Mouse (Mus musculus) C2C12 (cell line): Measurements from ENCODE around the gene 5730522E02Rik. TPM values are rescaled to one million over a fixed set of nuclear protein-coding genes. Genes with fewer than 3 reads are reported as not detected.

Source experiments
- H3K27me3 ChIP-seq: one replicate; pipeline ENCODE4 v1.6.1; 2011; ENCODE audit not compliant: control insufficient read depth, insufficient read depth, insufficient read length
- H3K36me3 ChIP-seq: one replicate; pipeline ENCODE4 v1.6.1; 2011; ENCODE audit not compliant: control insufficient read depth, insufficient read depth
- H3K4me3 ChIP-seq: one replicate; pipeline ENCODE4 v1.5.1; 2011; ENCODE audit warnings: mild to moderate bottlenecking, control low read depth; ENCODE audit not compliant: poor library complexity, insufficient read depth, severe bottlenecking
- H3K79me2 ChIP-seq: one replicate; pipeline ENCODE4 v1.6.1; 2011; ENCODE audit not compliant: control insufficient read depth, insufficient read depth
- H3K79me3 ChIP-seq: one replicate; pipeline ENCODE4 v1.6.1; 2011; ENCODE audit warnings: low read depth, control low read depth
- H3ac ChIP-seq: one replicate; pipeline ENCODE3; 2011; ENCODE audit warnings: low read depth; ENCODE audit not compliant: control insufficient read depth, insufficient read length
- CEBPB ChIP-seq: IDR thresholded peaks from one replicate; pipeline ENCODE4 v1.6.1; 2011; ENCODE audit warnings: low read depth, mild to moderate bottlenecking, control low read depth, moderate library complexity
- CTCF ChIP-seq: IDR thresholded peaks from one replicate; pipeline ENCODE4 v1.5.1; 2011; ENCODE audit not compliant: control insufficient read depth, insufficient read depth, insufficient read length
- FOSL1 ChIP-seq: IDR thresholded peaks from one replicate; pipeline ENCODE4 v1.8.0; 2011; ENCODE audit warnings: mild to moderate bottlenecking, low read length; ENCODE audit not compliant: poor library complexity, insufficient read depth, severe bottlenecking
- MAX ChIP-seq: IDR thresholded peaks from one replicate; pipeline ENCODE4 v1.6.1; 2011; ENCODE audit warnings: mild to moderate bottlenecking, control low read depth
- MYOD1 ChIP-seq: IDR thresholded peaks from one replicate; pipeline ENCODE4 v1.6.1; 2011; ENCODE audit warnings: low read depth; ENCODE audit not compliant: control insufficient read depth, insufficient read length
- MYOG ChIP-seq: IDR thresholded peaks from one replicate; pipeline ENCODE4 v1.6.1; 2011; ENCODE audit not compliant: control insufficient read depth, insufficient read length; ENCODE audit errors: extremely low read depth
- USF1 ChIP-seq: IDR thresholded peaks from one replicate; pipeline ENCODE4 v1.6.1; 2011; ENCODE audit warnings: low read depth, mild to moderate bottlenecking, control low read depth, moderate library complexity
- polyA plus RNA-seq: library from polyadenylated mRNA; unstranded; fragments of >200 nt; fragmentation: generic; extraction: Trizol; gene quantifications from one replicate; pipeline ENCODE4 v1.2.1, GENCODE M21; 2012; ENCODE audit warnings: missing spikeins

Gene 5730522E02Rik
- polyA plus RNA-seq, 1 experiment = not detected

DNA sequence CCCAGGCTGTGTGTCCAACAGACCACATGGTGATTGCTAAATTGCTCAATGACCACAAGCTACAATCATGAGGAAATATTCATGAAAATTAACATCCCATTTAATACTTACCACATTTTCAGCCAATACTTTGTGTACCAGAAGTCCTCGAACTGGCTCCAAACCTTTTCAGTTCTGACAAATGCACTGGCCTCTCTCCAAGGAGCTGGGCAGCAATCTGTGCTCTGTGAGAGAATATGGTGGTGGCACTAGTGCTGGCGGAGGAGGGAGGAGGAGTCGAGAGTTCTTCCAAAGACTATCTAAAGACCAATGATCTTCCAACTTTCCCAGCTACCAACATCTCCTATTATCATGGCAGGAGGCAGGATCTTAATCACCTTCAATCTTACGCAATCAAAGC is 525.8 kb downstream of the 5730522E02Rik start:
- Histone ChIP-seq H3K36me3 (no peaks in the 10 kb centered on the region), H3K4me3 (no peak overlapping the region), H3K27me3 (no peaks in the 10 kb centered on the region), H3K79me3 (no peaks in the 10 kb centered on the region), H3ac (no peak overlapping the region), H3K79me2 (no peaks in the 10 kb centered on the region)
- TF ChIP-seq CEBPB = no peak
- TF ChIP-seq MAX = no peak

DNA sequence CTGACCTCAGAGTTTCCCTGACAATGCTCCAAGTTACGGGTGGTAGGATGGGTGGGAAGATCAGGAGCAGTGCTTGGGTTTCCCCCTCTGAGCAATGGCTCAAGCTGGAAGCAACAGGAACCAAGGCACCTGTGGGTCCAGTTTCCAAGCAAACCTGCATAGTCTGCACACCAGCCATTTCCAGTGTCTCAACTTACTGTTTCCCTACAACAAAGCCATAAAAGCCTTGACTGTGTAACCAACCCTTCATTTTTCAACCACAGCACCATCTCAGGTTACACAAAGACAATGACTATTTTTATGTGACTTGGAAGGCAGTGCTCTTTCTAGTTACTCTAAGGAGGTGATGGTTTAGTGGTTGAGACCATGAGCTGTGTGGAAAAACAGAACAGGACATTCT is 530.7 kb downstream of the 5730522E02Rik start:
- TF ChIP-seq MAX (no peak), CTCF (no peak), USF1 (no peak), MYOG (no peak), FOSL1 (no peak), CEBPB (no peak)
- Histone ChIP-seq H3K79me2 (no peaks in the 10 kb centered on the region), H3K79me3 (no peaks in the 10 kb centered on the region), H3K27me3 (no peaks in the 10 kb centered on the region), H3ac (no peak overlapping the region), H3K4me3 (no peak overlapping the region), H3K36me3 (no peaks in the 10 kb centered on the region)

- Histone ChIP-seq H3K79me3 (no peaks in the 10 kb centered on the region), H3ac (no peak overlapping the region), H3K36me3 (no peaks in the 10 kb centered on the region), H3K27me3 (no peaks in the 10 kb centered on the region), H3K79me2 (no peaks in the 10 kb centered on the region), H3K4me3 (no peak overlapping the region)
- TF ChIP-seq MYOG = no peak
- no peak for TF ChIP-seq CTCF
- TF ChIP-seq USF1 = no peak
- no peak for TF ChIP-seq MYOD1
- TF ChIP-seq FOSL1 = no peak
- TF ChIP-seq MAX = no peak
- no peak for TF ChIP-seq CEBPB
These were observed 536.4 kb downstream of the 5730522E02Rik start for GRCm38 (mm10) chr11:25674194-25674593.

DNA sequence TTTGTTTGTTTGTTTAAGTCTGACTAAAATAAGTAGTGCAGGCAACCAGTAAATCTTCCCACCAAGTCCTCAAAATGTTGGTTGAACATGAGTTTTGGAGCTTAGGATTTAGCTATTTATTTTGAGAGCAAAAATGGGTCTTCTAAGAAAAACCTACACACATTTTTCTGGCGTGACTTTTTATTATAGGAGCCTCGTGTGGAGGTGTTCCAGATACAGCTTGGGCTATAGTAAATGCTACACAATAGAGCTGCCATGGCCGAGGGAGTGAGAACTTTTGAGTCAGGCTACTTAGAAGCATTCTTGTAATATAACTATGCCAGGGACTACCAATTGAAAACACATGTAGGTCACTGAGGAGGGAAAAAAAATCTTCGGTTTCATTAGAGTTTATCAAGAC is 540.5 kb downstream of the 5730522E02Rik start:
- H3ac ChIP-seq = no peak overlapping the region

GRCm38 (mm10) chr11:25664562-25665104 is 545.9 kb downstream of the 5730522E02Rik start:
- H3K4me3 ChIP-seq = no peak overlapping the region
- H3K27me3 ChIP-seq = no peaks in the 10 kb centered on the region
- H3K79me2 ChIP-seq = no peaks in the 10 kb centered on the region
- H3K79me3 ChIP-seq = no peaks in the 10 kb centered on the region
- no peaks in the 10 kb centered on the region for H3K36me3 ChIP-seq
- TF ChIP-seq MYOD1 (no peak), FOSL1 (no peak), MYOG (no peak), USF1 (no peak), CEBPB (no peak), MAX (no peak), CTCF (no peak)
- no peak overlapping the region for H3ac ChIP-seq

More for the DNA sequence above, 540.5 kb downstream of the 5730522E02Rik start:
- Histone ChIP-seq H3K79me3 (no peaks in the 10 kb centered on the region), H3K36me3 (no peaks in the 10 kb centered on the region), H3K79me2 (no peaks in the 10 kb centered on the region), H3K4me3 (no peak overlapping the region), H3K27me3 (no peaks in the 10 kb centered on the region)
- TF ChIP-seq MYOG (no peak), FOSL1 (no peak), CTCF (no peak), USF1 (no peak), MAX (no peak), MYOD1 (no peak), CEBPB (no peak)

GRCm38 (mm10) chr11:25646282-25646681 is 564.3 kb downstream of the 5730522E02Rik start:
- no peak overlapping the region for H3K4me3 ChIP-seq
- H3K36me3 ChIP-seq = no peaks in the 10 kb centered on the region
- TF ChIP-seq MYOG (no peak), CTCF (no peak), MAX (no peak), CEBPB (no peak), FOSL1 (no peak), USF1 (no peak), MYOD1 (no peak)
- no peak overlapping the region for H3ac ChIP-seq
- H3K79me3 ChIP-seq = no peaks in the 10 kb centered on the region
- no peaks in the 10 kb centered on the region for H3K79me2 ChIP-seq
- H3K27me3 ChIP-seq = no peaks in the 10 kb centered on the region
